Mouse (Mus musculus) thymus, adult 2 months (tissue): Measurements from ENCODE around the gene Vcpkmt.

Experiments
- CTCF ChIP-seq: fragments of 200-500 bp; IDR thresholded peaks from 2 replicates; pipeline ENCODE4 v1.5.1; 2012; ENCODE audit warnings: mild to moderate bottlenecking, control low read depth, low read length, moderate library complexity, borderline replicate concordance; ENCODE audit not compliant: control insufficient read depth, poor library complexity, insufficient read depth; ENCODE audit errors: extremely low read depth
- POLR2A ChIP-seq: fragments of 200-500 bp; IDR thresholded peaks from 2 replicates; pipeline ENCODE4 v1.6.1; 2012; ENCODE audit warnings: mild to moderate bottlenecking, low read length, control low read depth, moderate library complexity; ENCODE audit not compliant: control insufficient read depth, poor library complexity, insufficient read depth; ENCODE audit errors: extremely low read depth

DNA sequence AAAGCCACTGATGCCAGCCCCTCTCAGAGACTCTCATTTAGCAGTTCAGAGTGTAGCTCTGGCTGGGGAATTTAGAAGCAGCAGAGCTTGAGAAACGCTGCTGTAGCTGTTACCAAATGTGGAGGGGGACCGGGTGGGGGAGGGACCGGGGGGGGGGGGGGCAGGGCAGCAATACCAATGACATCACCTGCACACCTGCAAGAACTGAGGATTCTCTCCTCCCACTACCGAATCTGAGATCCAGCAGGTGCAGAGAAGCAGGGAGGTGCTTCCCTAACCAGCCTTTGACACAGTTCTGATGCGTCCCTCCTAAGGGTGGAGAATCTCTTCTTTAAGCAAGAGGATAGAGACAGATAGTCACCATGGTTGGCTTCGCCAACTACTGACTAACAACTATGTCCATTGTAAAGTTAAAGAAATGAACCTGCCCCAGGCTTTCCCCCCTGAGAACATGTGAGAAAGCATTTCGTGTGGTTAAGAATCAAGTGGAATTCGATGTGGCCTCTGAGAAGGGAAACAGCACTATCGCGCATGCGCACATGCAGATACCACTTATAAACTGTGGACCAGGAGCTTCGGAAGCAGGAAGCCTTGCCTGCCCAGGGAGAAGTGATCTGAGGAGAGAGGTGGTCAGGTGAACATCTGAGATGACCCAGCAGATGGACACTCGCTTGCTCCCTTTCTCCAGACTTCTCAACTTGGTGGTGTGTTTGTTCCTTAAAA lies 37.2 kb downstream of the Vcpkmt start:
- TF ChIP-seq POLR2A (no peak), CTCF (no peak)
